Mouse (Mus musculus) embryonic facial prominence, embryonic 12.5 days (tissue): Measurements from ENCODE around the gene Barhl1. TPM values are rescaled to one million over a fixed set of nuclear protein-coding genes. Genes with fewer than 3 reads are reported as not detected.

Experiments used
- polyA plus RNA-seq: library from polyadenylated mRNA; unstranded; fragments of >200 nt; fragmentation: Nextera tagmentation; extraction: Ambion mirVana; gene quantifications from 2 replicates; pipeline ENCODE4 v1.2.1, GENCODE M21; 2016

Gene Barhl1
- polyA plus RNA-seq, 1 experiment from 2014 or later, result 1.5 TPM

Other genes with a start within 250 kb of the Barhl1 start
- gene Spaca9, start 216.9 kb downstream of the Barhl1 start, polyA plus RNA-seq, result 0.57 and 1.0 TPM in 2 replicates
- 0.80 and 0.97 TPM in 2 replicates for gene Ak8, start 216.5 kb downstream of the Barhl1 start, polyA plus RNA-seq
- gene Gtf3c4, start 76.3 kb downstream of the Barhl1 start, polyA plus RNA-seq, result 30.3 and 31.1 TPM in 2 replicates
- 17.9 and 21.3 TPM in 2 replicates for gene Ddx31, start 76.3 kb downstream of the Barhl1 start, polyA plus RNA-seq
- gene Cfap77, start 138.4 kb upstream of the Barhl1 start, polyA plus RNA-seq, result 0.55 and 0.79 TPM in 2 replicates
- 11.4 and 12.4 TPM in 2 replicates for gene Ttf1, start 143.6 kb upstream of the Barhl1 start, polyA plus RNA-seq
- 15.2 and 15.9 TPM in 2 replicates for gene Setx, start 207.5 kb upstream of the Barhl1 start, polyA plus RNA-seq